Mouse (Mus musculus): ENCODE measurements around the gene Cxadr. TPM values are rescaled to one million over a fixed set of nuclear protein-coding genes. Genes with fewer than 3 reads are reported as not detected.

Cxadr gene
- total RNA-seq, 2 experiments from 2014 or later: 0.07 TPM; not detected in 1

Other genes with a start within 250 kb of the Cxadr start
- gene Btg3, start 75.7 kb downstream of the Cxadr start, total RNA-seq (2015): 9.9 and 11.5 TPM in 2 replicates
- 3.9 and 4.0 TPM in 2 replicates for gene Btg3, start 75.7 kb downstream of the Cxadr start, total RNA-seq (2017)